Mouse (Mus musculus) spleen, adult 18-20 months (tissue): ENCODE results near the gene Slc9a9.

Experiments
- DNase-seq, 2 experiments: peaks; one replicate each; pipeline ENCODE4 v3.0.0; 2022; ENCODE audit warnings: mixed read lengths in 2 of 2

Slc9a9 gene

GRCm38 (mm10) chr9:95228123-95228522, 558.4 kb downstream of the Slc9a9 start:
- DNase-seq, result no peak

GRCm38 (mm10) chr9:95229147-95229546, 559.4 kb downstream of the Slc9a9 start:
- DNase-seq, result no peak

DNA sequence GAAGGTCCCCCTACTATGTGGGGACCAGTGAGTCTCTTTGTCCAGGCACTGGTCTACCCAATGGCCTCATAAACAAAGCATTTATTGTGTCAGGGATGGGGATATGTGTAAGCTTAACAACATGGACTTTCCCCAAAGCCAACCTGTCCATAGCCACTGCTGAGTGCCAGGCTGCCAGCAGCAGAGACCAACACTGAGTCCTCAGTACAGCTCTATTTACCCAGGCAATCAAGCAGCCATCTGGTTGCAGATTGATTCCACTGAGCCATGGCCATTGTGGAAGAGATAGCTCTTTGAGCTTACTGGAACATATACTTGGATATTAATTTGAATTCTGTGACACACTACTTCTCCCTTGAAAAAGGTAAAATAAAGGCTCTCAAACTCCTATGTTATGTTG, 570.2 kb downstream of the Slc9a9 start:
- no peak for DNase-seq

GRCm38 (mm10) chr9:95242628-95243195, 573.0 kb downstream of the Slc9a9 start:
- no peak for DNase-seq

DNA sequence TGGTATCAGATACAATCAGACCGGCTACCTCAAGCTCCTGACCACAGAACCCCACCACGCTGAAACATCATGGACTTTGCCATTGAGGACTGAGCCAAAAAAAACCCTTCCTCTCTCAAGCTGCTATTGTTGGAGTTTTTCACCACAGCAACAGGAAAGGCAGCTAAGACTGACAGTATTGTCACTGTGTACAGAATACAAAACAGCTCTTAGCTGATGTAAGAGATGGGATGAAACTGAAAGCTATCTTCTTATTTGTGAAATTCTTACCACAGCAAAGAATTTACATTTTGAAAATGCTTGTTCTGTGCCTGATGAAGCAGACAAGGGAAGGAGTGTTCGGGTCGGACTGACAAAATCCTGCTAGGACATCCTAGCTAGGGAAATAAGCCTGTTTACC, 584.5 kb downstream of the Slc9a9 start:
- DNase-seq, result no peak

DNA sequence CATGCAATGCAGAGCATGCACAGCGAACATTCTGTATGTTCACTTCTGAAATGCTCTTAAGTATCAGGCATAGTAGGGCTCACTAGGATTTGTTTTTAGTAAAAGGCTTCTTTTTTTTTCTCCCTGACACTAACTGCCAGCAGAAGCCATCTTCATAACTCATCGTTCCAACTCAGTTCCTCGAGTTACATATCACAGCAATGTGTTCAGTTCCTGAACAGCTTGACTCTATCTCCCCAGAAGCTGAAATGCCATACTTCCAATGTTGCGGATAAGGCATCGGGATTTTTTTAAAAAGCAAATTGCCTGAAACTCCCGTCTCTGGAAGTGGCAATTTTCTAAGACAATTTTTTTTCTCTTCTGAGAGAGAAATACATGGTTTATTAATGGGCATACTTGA, 586.1 kb downstream of the Slc9a9 start:
- DNase-seq, result no peak

DNA sequence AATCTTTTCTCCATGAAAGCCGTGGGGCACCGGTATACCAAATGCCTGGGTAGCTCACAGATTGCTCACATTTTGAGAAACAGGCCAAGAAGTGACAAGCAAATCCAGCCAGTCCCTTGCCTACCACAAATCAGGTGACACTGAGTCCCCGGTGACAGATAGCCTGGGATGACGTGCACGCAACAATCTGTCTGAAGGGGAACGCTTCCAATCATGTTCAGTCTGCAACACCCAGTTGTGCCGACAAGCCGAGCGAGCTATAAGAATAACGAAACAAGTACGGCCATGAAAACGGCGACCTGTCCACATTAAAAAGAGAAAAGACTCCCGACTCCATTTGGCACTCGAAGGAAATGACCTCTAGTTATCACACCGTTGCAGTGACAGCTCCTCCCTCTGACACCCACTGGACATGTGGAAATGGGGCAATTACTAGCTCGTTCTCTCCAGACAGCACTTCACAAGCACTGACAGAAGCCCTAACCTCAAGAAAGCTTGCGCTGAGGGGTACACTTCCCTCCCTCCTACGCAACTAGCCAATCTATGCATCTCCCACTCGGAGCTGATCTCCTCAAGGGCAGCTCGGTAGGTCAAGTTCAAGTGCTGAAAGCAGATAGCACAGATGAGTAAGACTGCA, 587.1 kb downstream of the Slc9a9 start:
- no peak for DNase-seq

GRCm38 (mm10) chr9:95262851-95263250, 593.1 kb downstream of the Slc9a9 start:
- DNase-seq, result no peak

DNA sequence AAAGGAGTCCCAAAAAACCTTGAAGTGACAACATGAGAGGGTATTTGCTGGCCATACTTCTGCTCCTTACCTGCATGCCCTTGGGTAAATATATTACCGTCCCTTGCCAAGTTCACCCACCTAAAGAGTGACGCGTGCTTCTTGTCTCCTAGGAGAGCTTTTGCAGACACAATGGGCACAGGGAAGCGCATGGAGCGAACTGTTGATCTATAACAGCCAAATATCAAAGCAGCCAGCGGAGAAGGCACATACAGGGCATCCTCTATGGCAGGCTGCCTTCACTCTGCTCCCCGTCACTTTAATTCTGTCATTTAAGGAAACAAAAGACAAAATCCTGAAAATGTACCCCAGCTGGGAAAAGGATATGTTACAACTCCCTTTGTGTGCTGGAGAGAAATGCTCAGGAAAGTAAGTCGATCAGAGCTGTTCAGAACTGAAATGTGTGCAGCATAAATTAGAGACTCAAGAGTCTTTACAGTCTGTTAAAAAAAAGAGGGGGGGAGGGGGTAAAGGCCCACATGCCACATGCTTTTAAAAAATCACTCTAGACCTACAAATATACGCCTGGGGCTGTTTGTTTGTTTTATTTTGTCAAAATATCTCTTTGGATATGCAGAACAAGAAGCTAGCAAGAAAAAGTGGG, 594.3 kb downstream of the Slc9a9 start:
- no peak for DNase-seq

GRCm38 (mm10) chr9:95266179-95266578, 596.5 kb downstream of the Slc9a9 start:
- DNase-seq, result no peak

- no peak for DNase-seq
Observed at GRCm38 (mm10) chr9:95266924-95267323, 597.2 kb downstream of the Slc9a9 start.

DNA sequence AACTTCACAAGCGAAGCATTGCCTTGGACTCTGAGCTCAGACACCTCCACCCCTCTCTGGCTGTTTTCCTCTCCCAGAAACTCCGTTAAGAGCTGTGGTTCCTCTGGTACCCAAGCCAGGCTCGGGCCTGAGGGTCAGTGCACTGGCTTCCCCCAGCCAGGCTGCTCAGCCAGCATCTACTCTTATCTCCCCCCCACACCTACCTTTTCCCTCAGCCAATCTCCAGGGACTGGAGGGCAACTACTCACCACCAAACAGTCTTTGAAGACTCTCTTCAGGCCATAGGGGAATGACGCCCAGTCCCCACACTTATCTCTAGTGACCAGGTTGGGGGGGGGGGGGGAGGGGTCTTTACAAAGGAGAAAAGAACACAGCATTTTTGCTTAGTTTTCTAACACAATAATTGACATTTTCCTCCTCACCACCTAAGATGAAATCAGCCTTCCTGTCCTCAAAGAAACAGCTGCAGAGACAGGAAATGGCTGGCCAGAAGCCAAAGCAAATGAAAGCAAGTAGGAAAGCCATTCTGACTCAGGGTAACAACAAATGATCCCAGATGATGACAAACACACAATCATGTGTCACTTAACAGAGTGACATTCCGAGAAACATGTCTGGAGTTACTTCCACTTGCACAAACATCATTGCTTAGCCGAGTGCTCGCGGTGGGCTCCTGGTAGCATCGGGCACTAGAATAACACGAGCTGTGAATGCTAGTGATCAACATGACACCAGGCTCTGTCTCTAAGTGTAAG, 610.1 kb downstream of the Slc9a9 start:
- no peak for DNase-seq
